Mouse (Mus musculus): ENCODE results near the gene Exosc5.

DNA sequence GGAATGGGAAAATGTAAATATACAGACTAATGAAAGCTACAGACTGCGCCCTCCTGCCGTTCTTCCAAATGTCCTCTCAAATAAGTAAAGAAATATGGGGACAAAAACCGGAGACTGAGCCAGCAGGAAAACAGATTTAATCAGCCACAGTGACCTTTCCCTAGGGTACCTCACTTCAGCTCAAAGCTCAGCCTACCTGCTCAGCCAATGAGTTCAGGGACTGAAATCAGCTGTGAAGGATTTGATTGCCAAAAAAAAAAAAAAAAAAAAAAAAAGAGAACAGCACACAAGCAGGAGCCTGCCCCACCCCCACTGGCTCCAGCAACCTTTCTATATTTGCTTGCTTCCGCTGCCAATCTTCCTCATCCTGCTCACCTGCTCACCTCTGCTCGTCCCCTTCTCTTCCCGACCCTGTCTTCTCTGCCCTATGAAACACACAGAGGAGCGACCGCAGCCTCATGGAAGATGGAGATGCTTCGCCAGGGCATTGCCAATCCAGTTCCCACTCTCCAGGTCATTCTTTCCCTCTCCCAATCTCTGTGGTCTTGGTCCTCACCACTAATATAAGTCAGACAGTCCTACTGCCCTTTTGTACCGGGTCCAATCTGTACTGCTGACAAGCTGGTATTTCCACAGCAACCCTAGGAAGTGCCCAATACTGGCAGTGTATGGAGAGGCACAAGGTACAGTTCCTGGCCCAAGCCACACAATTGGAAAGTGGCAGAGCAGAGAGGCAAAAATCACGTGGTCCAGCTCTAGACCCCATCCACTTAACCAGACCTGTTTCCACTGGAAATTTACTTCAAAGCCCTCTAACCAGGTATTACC lies 3.1 kb upstream of the Exosc5 start:
- TF ChIP-seq CTCF (IDR thresholded peaks at IDR 0.05; ENCODE audit: borderline replicate concordance, insufficient read depth, low read depth, low read length), result no peak
- no peak for TF ChIP-seq POLR2A (IDR thresholded peaks at IDR 0.05; ENCODE audit: borderline replicate concordance, insufficient read depth, low read length)

All from cerebellum, adult 2 months (tissue).